Mouse (Mus musculus) CH12.LX (cell line): ENCODE data around the gene Elof1.

Source experiments
- CTCF ChIP-seq, 2 experiments: IDR thresholded peaks in 1 of 2; conservative IDR thresholded peaks in 1 of 2; 2 replicates each; pipeline ENCODE4 v1.5.1; 2011 to 2012; ENCODE audit warnings: low read depth in 2 of 2, low read length in 2 of 2, improper control_type of control experiment in 1 of 2, inconsistent platforms in 1 of 2, mild to moderate bottlenecking in 1 of 2, moderate library complexity in 1 of 2
- ELF1 ChIP-seq: IDR thresholded peaks from 2 replicates; pipeline ENCODE4 v1.6.1; 2014; ENCODE audit warnings: low read depth, mild to moderate bottlenecking, inconsistent platforms, low read length, improper control_type of control experiment
- EP300 ChIP-seq: IDR thresholded peaks from 2 replicates; pipeline ENCODE4 v1.6.1; 2011; ENCODE audit warnings: low read length, improper control_type of control experiment
- JUN ChIP-seq: IDR thresholded peaks from 2 replicates; pipeline ENCODE4 v1.6.1; 2011; ENCODE audit warnings: low read depth, mild to moderate bottlenecking, low read length, improper control_type of control experiment, moderate library complexity; ENCODE audit not compliant: insufficient read depth
- PAX5 ChIP-seq: IDR thresholded peaks from 2 replicates; pipeline ENCODE4 v1.6.1; 2012; ENCODE audit warnings: low read length, inconsistent platforms, mixed read lengths
- POLR2A ChIP-seq: IDR thresholded peaks from 2 replicates; pipeline ENCODE4 v1.6.1; 2011; ENCODE audit warnings: low read depth, mild to moderate bottlenecking, improper control_type of control experiment, low read length
- RCOR1 ChIP-seq: conservative IDR thresholded peaks from 2 replicates; pipeline ENCODE4 v1.6.1; 2012; ENCODE audit warnings: low read depth, mild to moderate bottlenecking, inconsistent platforms, low read length, improper control_type of control experiment
- SIN3A ChIP-seq: IDR thresholded peaks from 2 replicates; pipeline ENCODE4 v1.6.1; 2012; ENCODE audit warnings: low read length, improper control_type of control experiment, inconsistent platforms

GRCm38 (mm10) chr9:22136765-22137547 lies 20.0 kb upstream of the Elof1 start:
- TF ChIP-seq CTCF (conservative IDR thresholded peaks at IDR 0.05 in 1 of 2, IDR thresholded peaks at IDR 0.05 in 1 of 2; ENCODE audit: low read depth in 2 of 2, low read length in 2 of 2), result no peak
- TF ChIP-seq SIN3A, result no peak
- TF ChIP-seq RCOR1, result no peak
- no peak for TF ChIP-seq EP300
- TF ChIP-seq POLR2A, result no peak
- TF ChIP-seq JUN, result no peak
- no peak for TF ChIP-seq PAX5
- TF ChIP-seq ELF1, result no peak
